Mouse (Mus musculus) MEL (cell line): ENCODE measurements around the gene Pid1.

Source experiments
- CHD1 ChIP-seq: IDR thresholded peaks from 2 replicates; pipeline ENCODE4 v1.6.1; 2012; ENCODE audit warnings: low read depth, mild to moderate bottlenecking, inconsistent platforms, low read length, improper control_type of control experiment
- CTCF ChIP-seq, 3 experiments: IDR thresholded peaks in 2 of 3; conservative IDR thresholded peaks in 1 of 3; 2 replicates each; pipeline ENCODE4 v1.5.1; 2011 to 2012; ENCODE audit warnings: low read length in 3 of 3, low read depth in 2 of 3, mild to moderate bottlenecking in 2 of 3, improper control_type of control experiment in 1 of 3, inconsistent platforms in 1 of 3, mixed read lengths in 1 of 3, moderate library complexity in 1 of 3; ENCODE audit not compliant: control insufficient read depth in 1 of 3, insufficient read depth in 1 of 3, poor library complexity in 1 of 3, severe bottlenecking in 1 of 3
- E2F4 ChIP-seq: IDR thresholded peaks from 2 replicates; pipeline ENCODE4 v1.6.1; 2011; ENCODE audit warnings: low read depth, low read length, improper control_type of control experiment, borderline replicate concordance
- ETS1 ChIP-seq: IDR thresholded peaks from 2 replicates; pipeline ENCODE4 v1.6.1; 2012; ENCODE audit warnings: low read depth, mild to moderate bottlenecking, inconsistent platforms, low read length, improper control_type of control experiment, moderate library complexity
- GATA1 ChIP-seq: IDR thresholded peaks from 2 replicates; pipeline ENCODE4 v1.6.1; 2011; ENCODE audit warnings: low read depth, low read length, improper control_type of control experiment
- MAFK ChIP-seq: IDR thresholded peaks from 2 replicates; pipeline ENCODE4 v1.6.1; 2011; ENCODE audit warnings: low read depth, mild to moderate bottlenecking, low read length, improper control_type of control experiment, borderline replicate concordance
- MAX ChIP-seq: IDR thresholded peaks from 2 replicates; pipeline ENCODE4 v1.6.1; 2011; ENCODE audit warnings: low read length, improper control_type of control experiment
- MAZ ChIP-seq: IDR thresholded peaks from 2 replicates; pipeline ENCODE4 v1.6.1; 2012; ENCODE audit warnings: low read depth, mild to moderate bottlenecking, inconsistent platforms, low read length, improper control_type of control experiment
- MEF2A ChIP-seq: IDR thresholded peaks from 2 replicates; pipeline ENCODE4 v1.6.1; 2014; ENCODE audit warnings: low read depth, mild to moderate bottlenecking, inconsistent platforms, low read length, improper control_type of control experiment; ENCODE audit not compliant: poor library complexity, insufficient replicate concordance, severe bottlenecking; ENCODE audit errors: extremely low read depth
- POLR2A ChIP-seq, 2 experiments: IDR thresholded peaks; 2 replicates each; pipeline ENCODE4 v1.6.1; 2011 to 2012; ENCODE audit warnings: low read length in 2 of 2, mild to moderate bottlenecking in 2 of 2, control low read depth in 1 of 2, improper control_type of control experiment in 1 of 2, low read depth in 1 of 2, moderate library complexity in 1 of 2; ENCODE audit not compliant: control insufficient read depth in 1 of 2, insufficient read depth in 1 of 2, poor library complexity in 1 of 2
- TCF12 ChIP-seq: IDR thresholded peaks from 2 replicates; pipeline ENCODE4 v1.6.1; 2014; ENCODE audit warnings: low read depth, mild to moderate bottlenecking, inconsistent platforms, low read length, improper control_type of control experiment, moderate library complexity
- USF1 ChIP-seq: IDR thresholded peaks from 2 replicates; pipeline ENCODE4 v1.6.1; 2014; ENCODE audit warnings: low read depth, mild to moderate bottlenecking, inconsistent platforms, low read length, improper control_type of control experiment, moderate library complexity
- ZMIZ1 ChIP-seq: IDR thresholded peaks from 2 replicates; pipeline ENCODE4 v1.6.1; 2012; ENCODE audit warnings: low read depth, mild to moderate bottlenecking, inconsistent platforms, low read length, improper control_type of control experiment, moderate library complexity

- TF ChIP-seq CTCF (IDR thresholded peaks at IDR 0.05 in 2 of 3, conservative IDR thresholded peaks at IDR 0.05 in 1 of 3; ENCODE audit: control insufficient read depth in 1 of 3, insufficient read depth in 1 of 3, low read depth in 2 of 3, low read length in 3 of 3, poor library complexity in 1 of 3, severe bottlenecking in 1 of 3) (no peak), MEF2A (no peak), MAFK (no peak), ZMIZ1 (no peak), TCF12 (no peak), MAX (no peak), E2F4 (no peak), MAZ (no peak), USF1 (no peak), ETS1 (no peak), CHD1 (no peak), POLR2A (IDR thresholded peaks at IDR 0.05; ENCODE audit: control insufficient read depth in 1 of 2, insufficient read depth in 1 of 2, low read depth in 1 of 2, low read length in 2 of 2, poor library complexity in 1 of 2) (no peak), GATA1 (no peak)
Observed at GRCm38 (mm10) chr1:84087957-84088356, 276.0 kb downstream of the Pid1 start.
